Mouse (Mus musculus) heart, postnatal 0 days (tissue): ENCODE measurements around the gene Psenen.
A peak's percentile ranks its signal among the peaks of the same experiment; 100 is the strongest.

Source experiments
- CTCF ChIP-seq: IDR thresholded peaks from 2 replicates; pipeline ENCODE4 v1.5.1; 2016; ENCODE audit warnings: antibody characterized with exemption, control low read depth, low read depth
- EP300 ChIP-seq: IDR thresholded peaks from 2 replicates; pipeline ENCODE4 v1.6.1; 2016; ENCODE audit warnings: antibody characterized with exemption, low read depth

DNA sequence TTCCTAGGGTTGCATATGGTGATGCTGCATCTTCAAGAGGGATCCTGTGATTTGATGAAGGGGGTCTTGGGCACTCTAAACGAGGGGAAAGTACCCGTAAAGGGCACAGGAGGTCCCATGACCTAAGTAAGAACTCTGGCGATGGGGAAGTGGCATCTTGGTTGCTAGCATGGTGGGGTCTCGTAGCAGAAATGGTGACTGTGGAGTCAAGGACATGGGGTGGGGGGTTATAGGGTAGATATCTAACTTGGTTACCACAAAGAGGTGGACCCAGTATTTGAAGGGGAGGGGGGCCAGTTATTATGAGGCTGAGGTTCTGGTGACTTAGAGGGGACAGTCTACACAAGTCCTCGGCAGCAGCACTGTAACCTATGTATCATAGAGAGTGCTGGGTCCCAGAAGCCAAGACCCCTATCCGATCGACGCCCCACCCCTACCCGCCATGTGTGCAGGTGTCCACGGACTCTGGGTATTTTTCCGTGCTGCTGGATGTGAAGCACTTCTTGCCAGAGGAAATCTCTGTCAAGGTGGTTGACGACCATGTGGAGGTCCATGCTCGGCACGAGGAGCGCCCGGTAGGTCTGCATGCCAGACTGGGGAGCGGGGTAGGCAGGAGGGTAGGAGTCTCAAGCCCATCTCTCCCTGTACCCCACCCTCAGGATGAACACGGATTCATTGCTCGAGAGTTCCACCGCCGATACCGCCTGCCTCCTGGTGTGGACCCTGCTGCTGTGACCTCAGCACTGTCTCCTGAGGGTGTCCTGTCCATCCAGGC is 9.4 kb downstream of the Psenen start:
- TF ChIP-seq CTCF (no peak), EP300 (0 out of 2 replicates have a peak, but pooled peaks have one; percentile 27)
